17 mouse cellular contexts compared by ENCODE assay signal in genomic region chr8:88614981-88615380, GRCm38 (mm10). TPM values are rescaled to one million over a fixed set of nuclear protein-coding genes. Genes with fewer than 3 reads are reported as not detected.
"Had no signal": no experiment of that assay in that cellular context is flagged by ENCODE, and none has a peak within 500 bp of the region (broad histone marks: within the 10 kb centered on the region; RNA-seq: fewer than 3 reads in every experiment).

No protein-coding gene starts in this region.

- H3K27me3 ChIP-seq: neural tube, embryonic 13.5 days; neural tube, embryonic 15.5 days had no signal

- H3K36me3 ChIP-seq: liver, embryonic 12.5 days; midbrain, embryonic 12.5 days; neural tube, embryonic 13.5 days; neural tube, embryonic 15.5 days had no signal

- DNase-seq: lung, adult 2 months; lung, postnatal 14 days; lung, postnatal 36 days; retina, postnatal 1 day; right cerebral cortex, adult 18-20 months; right cerebral cortex, postnatal 25 days; right cerebral cortex, postnatal 4 days; spleen, adult 18-20 months; thymus, adult 18-20 months; thymus, postnatal 14 days; thymus, postnatal 36 days had no signal

- H3K9me3 ChIP-seq: liver, embryonic 12.5 days; midbrain, embryonic 12.5 days; neural tube, embryonic 13.5 days; neural tube, embryonic 15.5 days had no signal

- H3K4me2 ChIP-seq: liver, embryonic 12.5 days; midbrain, embryonic 12.5 days; neural tube, embryonic 13.5 days; neural tube, embryonic 15.5 days had no signal

- ATAC-seq: liver, embryonic 12.5 days had no signal

- H3K9ac ChIP-seq: liver, embryonic 12.5 days; liver, embryonic 14.5 days; midbrain, embryonic 12.5 days; neural tube, embryonic 13.5 days; neural tube, embryonic 15.5 days had no signal

- H3K27ac ChIP-seq: liver, embryonic 12.5 days; liver, embryonic 14.5 days; midbrain, embryonic 12.5 days; neural tube, embryonic 13.5 days; neural tube, embryonic 15.5 days had no signal

- H3K4me1 ChIP-seq: liver, embryonic 12.5 days; midbrain, embryonic 12.5 days; neural tube, embryonic 13.5 days had no signal

- H3K4me3 ChIP-seq: liver, embryonic 12.5 days; midbrain, embryonic 12.5 days; myocyte; neural tube, embryonic 13.5 days; neural tube, embryonic 15.5 days had no signal

RNA-seq across cellular contexts. Expression of gene Nod2, which starts 32.1 kb away (rescaled TPM):
- polyA plus RNA-seq: neural tube, embryonic 13.5 days had no signal
